Mouse (Mus musculus) embryonic facial prominence, embryonic 10.5 days (tissue): Measurements from ENCODE around the gene Mup4. TPM values are rescaled to one million over a fixed set of nuclear protein-coding genes. Genes with fewer than 3 reads are reported as not detected.
"Not testable (repeated sequence)": the region's sequence is repeated elsewhere in the genome, so short reads cannot be mapped to it uniquely, and the experiment has no call there.

Experiments used
- DNase-seq: peaks from one replicate; pipeline ENCODE4 v3.0.0-alpha.2; 2017; ENCODE audit warnings: low spot score
- H3K27ac ChIP-seq: fragments of 300-500 bp; sonication (generic); replicated peaks from 2 replicates; pipeline ENCODE4 v1.5.1; 2016; ENCODE audit warnings: mild to moderate bottlenecking
- H3K27me3 ChIP-seq: fragments of 300-500 bp; sonication (generic); replicated peaks from 2 replicates; pipeline ENCODE4 v1.6.1; 2016; ENCODE audit warnings: low read depth, mild to moderate bottlenecking; ENCODE audit not compliant: poor library complexity, severe bottlenecking
- H3K36me3 ChIP-seq: fragments of 300-500 bp; sonication (generic); replicated peaks from 2 replicates; pipeline ENCODE4 v1.6.1; 2016; ENCODE audit warnings: mild to moderate bottlenecking, moderate library complexity
- H3K4me1 ChIP-seq: fragments of 300-500 bp; sonication (generic); 2 replicates; pipeline ENCODE4 v1.6.1; 2016
- H3K4me3 ChIP-seq: fragments of 300-500 bp; sonication (generic); 2 replicates; pipeline ENCODE4 v1.5.1; 2016; ENCODE audit warnings: mild to moderate bottlenecking, moderate library complexity
- H3K9me3 ChIP-seq: fragments of 300-500 bp; sonication (generic); 2 replicates; pipeline ENCODE4 v1.6.1; 2016; ENCODE audit warnings: mild to moderate bottlenecking
- WGBS: fragments of 180-500 bp; shearing (Covaris S2); methylation state at CpG from one replicate; pipeline ENCODE4 v1.1.7; 2016; 5-methylcytosine and 5-hydroxymethylcytosine counted together
- polyA plus RNA-seq: library from polyadenylated mRNA; unstranded; fragments of >200 nt; fragmentation: Nextera tagmentation; extraction: Ambion mirVana; gene quantifications from 2 replicates; pipeline ENCODE4 v1.2.1, GENCODE M21; 2016

The Mup4 gene
- polyA plus RNA-seq: not detected in 2 replicates

- DNase-seq: no peak
- WGBS: 77% methylated on average over 3 of the region's 3 CpGs
- no peak within 1 kb of the TSS for H3K27ac ChIP-seq
- no peak within 1 kb of the TSS for H3K4me3 ChIP-seq
- H3K9me3 ChIP-seq: no peaks in the 10 kb centered on the region
- no peaks in the 10 kb centered on the region for H3K4me1 ChIP-seq
- H3K27me3 ChIP-seq: no peaks in the 10 kb centered on the region
- H3K36me3 ChIP-seq: no peaks in the 10 kb centered on the region
Observed at GRCm38 (mm10) chr4:59960610-59961009, at the start of gene Mup4. Mup4 (minus strand) TSS chr4:59960710.

- DNase-seq, H3K9me3 ChIP-seq, H3K4me3 ChIP-seq, H3K4me1 ChIP-seq, H3K27ac ChIP-seq, H3K36me3 ChIP-seq, H3K27me3 ChIP-seq: not testable (repeated sequence)
Observed at GRCm38 (mm10) chr4:59997894-59998293, 37.4 kb upstream of the Mup4 start.

GRCm38 (mm10) chr4:59963405-59964344 lies 3.2 kb upstream of the Mup4 start, which contains the start of gene Mup6:
Mup6 (plus strand) TSS chr4:59964294.
- Histone ChIP-seq H3K36me3 (no peaks in the 10 kb centered on the region), H3K4me3 (no peak within 1 kb of the TSS), H3K27ac (no peak within 1 kb of the TSS), H3K4me1 (no peaks in the 10 kb centered on the region), H3K9me3 (no peaks in the 10 kb centered on the region), H3K27me3 (no peaks in the 10 kb centered on the region)
- 43% methylated on average over 3 of the region's 3 CpGs for WGBS
- no peak for DNase-seq

GRCm38 (mm10) chr4:59937543-59937942 lies 23.0 kb downstream of the Mup4 start:
- DNase-seq: no peak
- no peaks in the 10 kb centered on the region for H3K27me3 ChIP-seq
- no peak overlapping the region for H3K4me3 ChIP-seq
- no peak overlapping the region for H3K27ac ChIP-seq
- no peaks in the 10 kb centered on the region for H3K36me3 ChIP-seq
- H3K4me1 ChIP-seq: no peaks in the 10 kb centered on the region
- no peaks in the 10 kb centered on the region for H3K9me3 ChIP-seq
- 80% methylated on average over 2 of the region's 2 CpGs for whole genome bisulfite sequencing

- Histone ChIP-seq H3K4me3 (no peak overlapping the region), H3K4me1 (no peaks in the 10 kb centered on the region), H3K9me3 (no peaks in the 10 kb centered on the region), H3K27ac (no peak overlapping the region), H3K36me3 (no peaks in the 10 kb centered on the region), H3K27me3 (no peaks in the 10 kb centered on the region)
- 54% methylated on average over 6 of the region's 6 CpGs for WGBS
- peak; percentile 24 for DNase-seq
Observed at GRCm38 (mm10) chr4:59932505-59933281, 27.8 kb downstream of the Mup4 start.

GRCm38 (mm10) chr4:59928347-59928746 lies 32.2 kb downstream of the Mup4 start:
- Histone ChIP-seq H3K4me3 (no peak overlapping the region), H3K27me3 (no peaks in the 10 kb centered on the region), H3K36me3 (no peaks in the 10 kb centered on the region), H3K9me3 (no peaks in the 10 kb centered on the region), H3K27ac (no peak overlapping the region), H3K4me1 (no peaks in the 10 kb centered on the region)
- peak; percentile 72 for DNase-seq
- 19% methylated on average over 6 of the region's 6 CpGs for WGBS

- Histone ChIP-seq H3K4me1 (no peaks in the 10 kb centered on the region), H3K27me3 (no peaks in the 10 kb centered on the region), H3K4me3 (no peak overlapping the region), H3K27ac (no peak overlapping the region), H3K36me3 (no peaks in the 10 kb centered on the region), H3K9me3 (no peaks in the 10 kb centered on the region)
- peak; percentile 4 for DNase-seq
- WGBS: 88% methylated on average over 3 of the region's 3 CpGs
Observed at GRCm38 (mm10) chr4:59927666-59928065, 32.8 kb downstream of the Mup4 start.

- Histone ChIP-seq H3K36me3 (no peaks in the 10 kb centered on the region), H3K4me1 (no peaks in the 10 kb centered on the region), H3K27me3 (no peaks in the 10 kb centered on the region), H3K9me3 (no peaks in the 10 kb centered on the region), H3K27ac (no peak overlapping the region), H3K4me3 (no peak overlapping the region)
- DNase-seq: no peak
- WGBS: 87% methylated on average over 9 of the region's 9 CpGs
Observed at GRCm38 (mm10) chr4:59925082-59925481, 35.4 kb downstream of the Mup4 start.

- Histone ChIP-seq H3K9me3 (no peaks in the 10 kb centered on the region), H3K27ac (no peak overlapping the region), H3K36me3 (no peaks in the 10 kb centered on the region), H3K4me3 (no peak overlapping the region), H3K27me3 (peaks cover 35% of the 10 kb centered on the region), H3K4me1 (peaks cover 11% of the 10 kb centered on the region; the same call in 1 of the 2 replicates)
- no peak for DNase-seq
- WGBS: 93% methylated on average over 3 of the region's 3 CpGs
Observed at GRCm38 (mm10) chr4:59917966-59918365, 42.5 kb downstream of the Mup4 start.

- peaks cover 11% of the 10 kb centered on the region; the same call in 1 of the 2 replicates for H3K4me1 ChIP-seq
- peaks cover 36% of the 10 kb centered on the region for H3K27me3 ChIP-seq
- no peaks in the 10 kb centered on the region for H3K36me3 ChIP-seq
- peak within 1 kb of the TSS; percentile 15 for H3K4me3 ChIP-seq
- no peak for DNase-seq
- H3K9me3 ChIP-seq: no peaks in the 10 kb centered on the region
- no peak within 1 kb of the TSS for H3K27ac ChIP-seq
- WGBS: 13% methylated on average over 22 of the region's 22 CpGs
Observed at GRCm38 (mm10) chr4:59914608-59915403, 45.7 kb downstream of the Mup4 start, which contains the start of gene Slc46a2. Slc46a2 (minus strand) TSS chr4:59915056.

- Histone ChIP-seq H3K4me3 (no peak overlapping the region), H3K36me3 (no peaks in the 10 kb centered on the region)
- WGBS: 88% methylated on average over 2 of the region's 2 CpGs
Observed at GRCm38 (mm10) chr4:59908785-59909184, 51.7 kb downstream of the Mup4 start.

GRCm38 (mm10) chr4:59907657-59908230 lies 52.8 kb downstream of the Mup4 start:
- WGBS: 39% methylated on average over 10 of the region's 10 CpGs
- no peaks in the 10 kb centered on the region for H3K9me3 ChIP-seq
- DNase-seq: peak; percentile 30

More at GRCm38 (mm10) chr4:59908785-59909184, 51.7 kb downstream of the Mup4 start:
- Histone ChIP-seq H3K27ac (no peak overlapping the region), H3K27me3 (peaks cover 9% of the 10 kb centered on the region), H3K4me1 (peaks cover 12% of the 10 kb centered on the region), H3K9me3 (no peaks in the 10 kb centered on the region)
- no peak for DNase-seq

More at GRCm38 (mm10) chr4:59907657-59908230, 52.8 kb downstream of the Mup4 start:
- no peaks in the 10 kb centered on the region for H3K27me3 ChIP-seq
- H3K27ac ChIP-seq: no peak overlapping the region
- H3K36me3 ChIP-seq: no peaks in the 10 kb centered on the region
- peaks cover 12% of the 10 kb centered on the region for H3K4me1 ChIP-seq
- H3K4me3 ChIP-seq: no peak overlapping the region
